Mouse (Mus musculus) lung, adult 2 months (tissue): ENCODE results near the gene 1500009L16Rik.

Experiments
- CTCF ChIP-seq: fragments of 200-500 bp; IDR thresholded peaks from 2 replicates; pipeline ENCODE4 v1.5.1; 2011; ENCODE audit warnings: mild to moderate bottlenecking, low read length, control low read depth; ENCODE audit not compliant: insufficient read depth
- POLR2A ChIP-seq: fragments of 200-500 bp; IDR thresholded peaks from 2 replicates; pipeline ENCODE4 v1.6.1; 2011; ENCODE audit warnings: low read depth, mild to moderate bottlenecking, control low read depth, low read length, borderline replicate concordance; ENCODE audit errors: extremely low read depth

DNA sequence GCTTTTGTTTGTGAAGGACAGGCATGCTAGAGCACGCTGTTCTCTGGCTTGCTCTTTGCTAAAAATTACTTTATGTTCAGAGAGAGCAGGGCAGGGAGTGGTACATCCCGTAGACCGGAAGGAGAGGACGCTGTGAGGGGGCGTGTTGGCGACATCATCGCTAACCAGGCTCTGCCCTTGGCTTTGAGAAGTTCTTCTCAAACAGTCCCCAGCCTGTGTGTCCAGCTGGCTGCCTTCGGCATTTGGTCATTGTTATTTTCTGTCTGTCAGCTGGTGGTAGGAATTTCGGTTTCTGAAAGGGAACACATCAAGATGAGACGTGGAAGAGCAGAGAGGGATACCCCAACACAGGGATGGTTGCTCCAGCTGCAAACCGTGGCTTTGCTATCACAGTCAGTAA is 3.5 kb downstream of the 1500009L16Rik start:
- TF ChIP-seq POLR2A (no peak), CTCF (no peak)
